Mouse (Mus musculus): ENCODE measurements around the gene Gm4756.

GRCm38 (mm10) chr12:72628751-72629150 is 20.7 kb downstream of the Gm4756 start:
- TF ChIP-seq CTCF (IDR thresholded peaks at IDR 0.05; ENCODE audit: low read depth) (no peak), EP300 (IDR thresholded peaks at IDR 0.05; ENCODE audit: low read depth) (no peak)

Measured in liver, embryonic 14.5 days (tissue).